Mouse (Mus musculus) liver (tissue): ENCODE measurements around the gene Rxra.

Source experiments
- DNase-seq: peaks from one replicate; pipeline ENCODE4 v3.0.0-alpha.2; 2020; ENCODE audit warnings: mixed read lengths

Gene Rxra

GRCm38 (mm10) chr2:27676106-27676477, at the start of gene Rxra:
TSS of gene Rxra (plus strand) at chr2:27676440.
- DNase-seq, result peak; percentile 50

- no peak for DNase-seq
Observed at GRCm38 (mm10) chr2:27626604-27627003, 49.6 kb upstream of the Rxra start.

- DNase-seq, result no peak
Observed at GRCm38 (mm10) chr2:27630601-27631285, 45.5 kb upstream of the Rxra start.

- no peak for DNase-seq
Observed at GRCm38 (mm10) chr2:27633471-27633870, 42.8 kb upstream of the Rxra start.

- no peak for DNase-seq
Observed at GRCm38 (mm10) chr2:27634018-27634417, 42.2 kb upstream of the Rxra start.

GRCm38 (mm10) chr2:27635147-27635738, 41.0 kb upstream of the Rxra start:
- no peak for DNase-seq

- DNase-seq, result no peak
Observed at GRCm38 (mm10) chr2:27636796-27637195, 39.4 kb upstream of the Rxra start.

GRCm38 (mm10) chr2:27637281-27637896, 38.9 kb upstream of the Rxra start:
- DNase-seq, result no peak

GRCm38 (mm10) chr2:27639631-27640334, 36.5 kb upstream of the Rxra start:
- no peak for DNase-seq

GRCm38 (mm10) chr2:27640900-27641479, 35.2 kb upstream of the Rxra start:
- no peak for DNase-seq

GRCm38 (mm10) chr2:27644547-27645120, 31.6 kb upstream of the Rxra start:
- DNase-seq, result no peak

GRCm38 (mm10) chr2:27645471-27645870, 30.8 kb upstream of the Rxra start:
- DNase-seq, result no peak

- no peak for DNase-seq
Observed at GRCm38 (mm10) chr2:27649862-27650661, 26.2 kb upstream of the Rxra start.

GRCm38 (mm10) chr2:27650991-27651390, 25.2 kb upstream of the Rxra start:
- DNase-seq, result no peak

- DNase-seq, result no peak
Observed at GRCm38 (mm10) chr2:27653496-27654030, 22.7 kb upstream of the Rxra start.

- peak; percentile 23 for DNase-seq
Observed at GRCm38 (mm10) chr2:27654321-27655232, 21.7 kb upstream of the Rxra start.

GRCm38 (mm10) chr2:27656576-27656975, 19.7 kb upstream of the Rxra start:
- DNase-seq, result no peak

GRCm38 (mm10) chr2:27665284-27665683, 11.0 kb upstream of the Rxra start:
- no peak for DNase-seq

- DNase-seq, result no peak
Observed at GRCm38 (mm10) chr2:27666719-27667118, 9.5 kb upstream of the Rxra start.

- DNase-seq, result no peak
Observed at GRCm38 (mm10) chr2:27667677-27668076, 8.6 kb upstream of the Rxra start.

- no peak for DNase-seq
Observed at GRCm38 (mm10) chr2:27670746-27671145, 5.5 kb upstream of the Rxra start.
